Mouse (Mus musculus) monocyte, adult 5-6 weeks (primary cell): ENCODE measurements around the gene Ints5. TPM values are rescaled to one million over a fixed set of nuclear protein-coding genes. Genes with fewer than 3 reads are reported as not detected.

ENCODE experiments used
- ATAC-seq: fragments of 153-309, 156-312 bp; replicated peaks from 2 replicates; pipeline ENCODE4 v1.8.0; 2017; ENCODE audit warnings: mild to moderate bottlenecking; ENCODE audit not compliant: low TSS enrichment, insufficient number of reproducible peaks, severe bottlenecking, poor library complexity, low FRiP score
- total RNA-seq: library from RNA; stranded (forward); fragments of 200-1000, 200-491, 200-594 nt; gene quantifications from 3 replicates; pipeline ENCODE4 v1.2.3, GENCODE M21; 2017

The Ints5 gene
- total RNA-seq, 1 experiment from 2014 or later = 7.4 TPM

DNA sequence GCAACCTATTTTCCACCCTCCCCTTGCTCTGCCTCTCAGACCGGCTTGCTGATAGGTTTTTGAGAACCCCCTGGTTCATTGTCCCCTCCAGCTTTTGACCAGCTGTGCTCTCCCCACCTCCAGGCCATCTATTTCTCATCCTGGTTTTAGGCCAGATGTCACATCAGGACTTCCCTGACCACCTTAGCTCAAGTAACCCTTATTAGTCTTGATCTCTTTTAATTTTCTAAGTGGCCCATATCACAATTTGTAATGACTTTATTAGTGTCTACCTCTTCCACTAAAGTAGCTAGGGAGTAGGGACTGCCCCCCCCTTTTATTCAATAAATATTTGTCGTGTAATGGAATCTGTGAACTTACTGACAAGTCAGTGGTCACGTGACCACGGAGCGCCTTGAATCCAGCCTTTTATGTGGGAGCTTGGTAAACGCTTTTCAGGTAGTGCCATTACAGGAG, 28.1 kb downstream of the Ints5 start:
- ATAC-seq = no peak; the same call in 1 of the 2 replicates

DNA sequence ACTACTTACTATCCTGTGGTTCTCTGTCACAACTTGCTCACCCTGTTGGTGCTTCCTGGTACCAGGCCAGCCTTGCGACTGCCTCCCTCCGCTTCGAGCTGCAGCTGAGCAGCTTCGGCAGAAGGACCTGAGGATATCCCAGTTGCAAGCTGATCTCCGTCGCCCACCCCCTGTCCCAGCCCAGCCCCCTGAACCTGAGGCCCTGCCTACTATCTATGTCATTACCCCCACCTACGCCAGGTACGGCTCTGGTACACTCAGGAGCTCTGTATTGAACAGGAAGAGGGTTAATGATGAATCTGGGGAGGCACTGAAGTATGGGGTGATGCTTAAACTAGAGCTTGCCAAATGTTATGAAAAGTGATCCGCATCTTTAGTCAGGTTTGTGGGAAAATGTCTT, 28.9 kb downstream of the Ints5 start:
- no peak for ATAC-seq

DNA sequence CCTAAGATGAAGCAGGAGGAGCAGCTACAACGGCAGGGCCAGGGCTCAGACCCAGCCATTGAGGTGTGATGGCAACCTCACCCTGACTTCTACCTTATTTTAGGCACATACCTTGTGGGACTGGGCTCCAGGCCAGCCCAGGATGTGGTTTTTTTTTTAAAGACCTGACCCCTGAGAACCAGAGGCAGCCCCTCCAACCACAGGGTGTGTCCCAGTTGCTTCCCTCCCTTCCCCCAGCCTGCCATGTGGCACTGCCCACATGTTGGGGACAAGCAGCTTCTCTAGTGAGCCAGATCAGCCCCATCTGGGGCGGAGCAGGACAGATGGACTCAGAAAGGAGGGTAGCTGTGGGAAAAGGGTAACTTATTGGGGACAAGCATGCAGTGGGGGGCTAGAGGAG, 34.0 kb downstream of the Ints5 start:
- ATAC-seq = no peak

DNA sequence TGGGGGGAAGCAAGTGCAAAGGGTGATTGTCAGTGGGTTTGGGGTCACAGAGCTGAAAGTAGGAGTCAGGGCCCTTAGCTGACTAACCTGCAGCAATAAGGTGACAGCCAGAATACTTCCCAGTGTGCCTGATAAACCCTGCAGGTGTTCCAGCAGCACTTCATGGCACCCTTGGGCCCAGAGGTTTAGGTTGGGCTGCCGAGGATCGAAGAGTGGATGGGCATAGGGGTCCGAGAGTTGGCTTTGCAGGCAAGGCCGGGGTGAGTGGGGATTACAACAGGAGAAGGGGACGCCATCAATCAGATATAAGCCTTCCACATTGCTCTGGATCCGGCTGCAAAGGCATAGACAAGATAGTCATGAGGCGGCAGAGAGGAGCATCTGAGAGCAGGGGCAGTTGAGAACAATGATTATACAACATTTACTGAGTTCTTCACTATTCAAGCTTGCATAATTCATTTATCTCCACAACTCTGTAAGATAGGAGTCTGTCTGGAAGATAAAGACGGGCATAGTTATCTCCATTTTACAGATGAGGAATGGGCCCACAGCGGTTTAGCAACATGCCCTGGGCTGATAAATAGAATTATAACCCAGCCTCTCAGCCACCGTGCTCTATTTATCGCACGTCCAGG, 35.2 kb downstream of the Ints5 start:
- no peak for ATAC-seq

DNA sequence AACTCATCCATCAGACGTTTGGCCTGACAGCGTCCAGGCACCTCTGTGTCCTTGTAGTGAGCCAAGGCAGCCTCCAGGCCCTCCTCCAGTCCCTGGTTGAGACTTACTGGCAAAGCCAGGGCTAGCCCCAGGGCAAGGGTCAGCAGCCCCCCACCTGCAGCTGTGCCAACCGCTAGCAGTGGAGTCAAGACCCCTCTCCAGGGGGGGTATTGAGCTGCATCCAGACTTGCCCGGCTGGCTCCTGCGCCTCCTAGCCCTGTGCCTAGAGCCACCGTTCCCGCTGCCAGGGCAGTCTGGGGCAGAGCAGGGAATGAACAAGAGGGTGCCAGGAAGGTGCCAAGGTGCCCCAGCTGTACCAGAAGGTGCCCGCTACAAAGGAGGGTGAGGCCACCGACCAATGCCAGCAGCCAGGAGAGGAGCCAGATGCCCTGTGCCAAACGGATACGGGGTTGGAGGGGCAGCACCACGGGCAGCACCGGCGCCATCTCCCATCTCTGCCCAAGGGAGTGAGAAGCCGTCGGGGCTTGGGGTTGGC, 36.0 kb downstream of the Ints5 start:
- ATAC-seq = no peak; the same call in 1 of the 2 replicates

DNA sequence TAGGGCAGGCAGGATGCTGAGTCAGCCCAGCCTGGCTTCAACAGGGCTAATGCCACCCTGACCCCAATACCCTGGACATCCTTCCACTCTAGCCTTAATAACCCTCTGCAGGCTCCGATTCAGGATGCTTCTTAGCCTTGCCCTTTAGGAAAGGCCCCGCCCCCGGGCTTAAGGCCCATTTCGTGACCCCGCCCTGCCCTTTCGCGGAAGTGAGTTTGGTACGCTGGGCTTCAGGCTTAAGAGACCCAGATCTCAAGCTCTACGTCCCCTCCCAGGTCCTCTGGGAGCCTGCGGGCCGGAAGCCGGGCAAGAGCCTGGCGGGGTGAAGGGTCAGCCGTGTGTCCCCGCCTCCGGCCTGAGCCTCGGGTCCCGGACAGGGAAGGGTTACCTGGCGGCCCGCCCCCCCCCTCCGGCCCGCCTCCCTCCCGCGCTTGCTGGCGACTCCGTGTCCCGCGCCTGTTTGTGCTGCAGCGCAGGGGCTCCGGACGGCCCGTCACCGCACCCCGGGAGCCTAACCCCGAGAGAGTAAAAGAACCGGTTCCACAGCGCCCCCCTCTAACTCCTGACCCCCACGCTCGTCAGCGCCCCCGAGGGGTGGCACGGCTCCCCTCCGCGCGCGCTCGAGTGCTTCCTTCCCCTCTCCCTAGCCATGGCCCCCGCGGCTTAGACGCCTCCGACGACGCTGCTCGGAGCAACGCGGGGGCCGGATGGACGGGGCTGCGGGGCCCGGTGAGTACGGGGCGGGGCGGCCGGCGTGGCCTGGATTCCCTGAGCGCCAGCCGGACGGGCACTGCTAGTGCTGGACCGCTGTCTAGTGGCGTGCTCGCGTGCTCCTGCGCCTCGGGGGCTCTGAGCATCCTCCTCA, 36.7 kb downstream of the Ints5 start, which contains the start of the genes Rom1 and Eml3:
TSS of gene Rom1 (minus strand) at position 133 of the 865 bp plus-strand sequence.
TSS of gene Eml3 (plus strand) at position 329 of the 865 bp plus-strand sequence.
- ATAC-seq = peak; percentile 89

DNA sequence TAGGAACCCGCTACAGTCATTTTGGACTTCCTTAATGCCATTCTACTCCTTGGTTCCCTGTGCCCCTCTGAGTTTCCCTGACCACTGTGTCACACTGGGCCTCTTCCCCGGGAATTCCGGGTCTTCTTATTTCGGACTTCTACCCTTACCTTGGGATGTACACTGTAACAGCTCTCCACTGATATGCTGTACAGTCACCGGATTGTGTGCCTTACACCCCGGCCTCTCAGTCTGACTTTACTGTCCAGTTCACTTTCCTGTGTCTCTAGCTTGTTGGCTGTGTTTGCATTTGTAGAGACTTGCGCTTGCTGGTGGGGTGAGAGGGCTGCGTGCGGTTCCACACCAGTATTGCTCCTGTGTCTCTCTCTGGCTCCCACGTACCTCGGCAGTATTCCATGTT, 37.3 kb downstream of the Ints5 start:
- ATAC-seq = no peak

DNA sequence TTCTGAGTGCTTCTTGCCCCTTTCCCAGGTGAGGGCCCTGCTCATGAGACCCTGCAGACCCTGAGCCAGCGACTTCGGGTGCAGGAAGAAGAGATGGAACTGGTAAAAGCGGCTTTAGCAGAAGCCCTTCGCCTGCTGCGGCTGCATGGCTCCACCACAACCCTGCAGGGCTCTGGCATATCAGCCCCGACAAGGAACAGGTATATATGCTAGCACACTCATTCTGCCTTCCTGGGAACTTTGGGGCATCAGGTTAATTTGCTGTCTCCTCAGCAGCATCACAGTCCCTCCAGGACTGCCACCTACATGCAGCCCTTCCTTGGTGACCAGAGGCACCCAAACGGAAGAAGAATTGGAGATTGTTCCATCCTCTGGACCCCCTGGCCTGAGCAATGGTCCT, 38.0 kb downstream of the Ints5 start:
- no peak for ATAC-seq

DNA sequence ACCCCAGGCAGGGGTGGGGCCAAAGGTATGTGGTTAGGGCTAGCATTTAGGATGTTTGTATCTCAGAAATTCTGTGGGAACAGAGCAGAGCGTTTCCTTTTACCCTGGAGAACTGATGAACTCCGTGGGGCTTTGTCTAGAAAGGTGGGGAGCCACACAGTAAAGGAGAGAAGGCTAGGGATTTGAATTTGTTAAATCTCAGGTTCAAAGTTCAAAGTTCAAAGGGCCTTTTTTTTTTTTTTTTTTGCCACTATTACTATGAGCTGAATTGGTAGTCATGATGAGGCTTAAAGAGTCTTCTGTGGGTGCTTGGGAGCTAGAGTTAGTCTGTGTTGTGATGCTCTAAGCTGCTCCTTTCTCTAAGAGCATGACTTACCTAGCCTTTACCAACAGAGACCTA, 43.9 kb downstream of the Ints5 start:
- ATAC-seq = no peak

DNA sequence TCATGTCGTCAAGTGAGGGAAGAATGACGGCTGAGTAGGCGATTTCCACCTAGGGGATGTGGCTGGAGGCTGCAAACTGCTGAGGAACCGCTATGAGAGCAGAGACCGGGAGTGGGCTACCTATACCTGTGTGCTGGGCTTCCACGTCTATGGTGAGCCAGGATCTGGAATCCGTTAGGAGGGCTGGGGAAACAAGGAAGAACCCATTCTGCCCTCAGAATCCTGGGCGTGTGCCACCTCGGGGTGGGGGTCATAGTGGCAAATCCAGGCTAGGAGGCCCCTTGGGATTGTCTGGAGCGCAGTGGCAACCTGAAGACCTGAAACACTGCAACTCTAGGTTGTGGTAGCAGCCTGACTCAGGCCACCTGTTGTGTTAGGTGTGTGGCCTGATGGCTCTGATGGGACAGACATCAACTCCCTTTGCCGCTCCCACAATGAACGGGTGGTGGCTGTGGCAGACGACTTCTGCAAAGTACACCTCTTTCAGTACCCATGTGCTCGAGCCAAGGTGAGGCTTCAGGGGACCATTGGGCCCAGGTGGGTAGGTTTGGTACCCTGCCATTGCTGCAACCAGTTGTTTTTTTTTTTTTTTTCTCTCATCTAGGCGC, 47.8 kb downstream of the Ints5 start:
- ATAC-seq = no peak

DNA sequence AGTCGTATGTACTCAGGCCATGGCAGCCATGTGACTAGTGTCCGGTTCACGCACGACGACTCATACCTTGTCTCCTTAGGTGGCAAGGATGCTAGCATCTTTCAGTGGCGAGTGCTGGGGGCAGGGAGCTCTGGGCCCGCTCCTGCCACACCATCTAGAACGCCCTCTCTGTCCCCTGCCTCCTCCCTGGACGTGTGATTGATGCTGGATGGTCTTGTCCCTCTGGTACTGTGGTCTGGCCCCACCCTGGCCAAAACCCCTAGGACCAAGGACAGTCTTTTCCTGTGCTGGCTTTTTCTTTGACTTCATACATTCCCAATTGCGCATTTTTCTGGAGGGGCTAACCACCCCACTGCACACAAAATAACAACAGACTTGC, 48.3 kb downstream of the Ints5 start:
- ATAC-seq = no peak

DNA sequence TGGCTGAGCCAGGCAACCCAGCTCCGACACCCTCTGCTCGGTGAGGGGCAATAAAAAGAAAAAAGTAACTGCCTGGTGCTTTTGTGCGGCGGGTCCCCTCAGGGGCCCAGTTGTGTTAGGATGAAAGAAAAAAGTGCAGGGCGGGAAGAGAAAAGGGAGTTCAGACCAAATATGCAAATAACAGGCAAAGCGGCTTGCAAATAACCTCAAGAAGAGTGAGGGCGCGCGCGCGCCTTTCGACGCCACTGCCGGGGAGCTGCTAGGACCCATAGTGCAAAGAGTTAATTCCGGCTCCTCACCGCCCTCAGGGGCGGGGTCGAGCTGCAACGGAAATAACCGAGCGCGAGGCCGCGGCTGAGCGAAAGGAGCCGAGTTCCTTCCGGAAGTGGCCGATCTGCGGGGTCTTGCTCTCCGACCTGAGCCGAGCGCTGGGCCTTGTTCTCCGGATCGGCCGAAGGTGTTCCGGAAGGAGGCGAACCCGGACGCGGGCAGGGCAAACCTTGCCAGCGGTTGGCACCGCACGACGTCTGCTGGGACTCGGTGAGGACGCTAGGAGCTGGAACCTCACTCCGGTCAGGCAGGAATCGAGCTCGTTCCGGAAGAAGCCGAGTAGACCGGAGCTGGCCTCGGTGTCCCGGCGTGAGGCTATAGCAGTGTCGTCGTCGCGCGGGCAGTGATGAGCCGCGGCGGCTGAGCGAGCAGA, 48.9 kb downstream of the Ints5 start, which contains the start of gene Mta2:
TSS of gene Mta2 (plus strand) at position 361 of the 703 bp plus-strand sequence.
- ATAC-seq = peak; percentile 92

DNA sequence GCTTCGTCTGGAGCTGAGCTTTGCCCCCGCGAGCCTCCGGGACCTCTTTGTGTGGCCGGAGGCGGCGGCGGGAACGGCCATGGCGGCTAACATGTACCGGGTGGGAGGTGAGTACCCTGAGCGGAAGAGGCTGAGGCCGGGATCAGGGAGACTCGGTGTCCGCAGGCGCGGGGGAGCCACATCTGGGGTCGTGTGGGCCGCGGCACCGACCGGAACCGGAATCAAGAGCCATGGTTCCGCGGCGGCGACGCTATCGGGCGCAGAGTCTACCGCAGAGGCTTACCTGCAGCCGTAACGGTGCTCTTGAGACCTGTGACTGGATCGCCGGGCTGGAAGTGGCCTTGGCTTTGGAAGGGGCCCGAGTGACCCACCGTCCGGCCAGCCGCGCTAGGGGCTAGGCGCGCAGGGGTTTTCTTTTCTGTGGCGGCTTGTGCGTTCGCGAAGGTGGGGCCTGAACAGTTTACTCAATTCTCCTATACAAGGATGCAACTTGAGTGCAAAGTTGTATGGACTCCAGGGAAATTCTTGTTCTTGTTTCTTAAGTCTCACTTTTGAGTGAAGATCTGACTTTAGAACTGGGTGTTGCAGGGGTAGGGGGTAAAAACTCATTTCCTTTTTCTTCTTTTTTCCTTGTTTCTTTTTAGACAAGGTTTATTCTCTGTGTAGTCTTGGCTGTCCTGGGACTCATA, 49.6 kb downstream of the Ints5 start:
- no peak for ATAC-seq

DNA sequence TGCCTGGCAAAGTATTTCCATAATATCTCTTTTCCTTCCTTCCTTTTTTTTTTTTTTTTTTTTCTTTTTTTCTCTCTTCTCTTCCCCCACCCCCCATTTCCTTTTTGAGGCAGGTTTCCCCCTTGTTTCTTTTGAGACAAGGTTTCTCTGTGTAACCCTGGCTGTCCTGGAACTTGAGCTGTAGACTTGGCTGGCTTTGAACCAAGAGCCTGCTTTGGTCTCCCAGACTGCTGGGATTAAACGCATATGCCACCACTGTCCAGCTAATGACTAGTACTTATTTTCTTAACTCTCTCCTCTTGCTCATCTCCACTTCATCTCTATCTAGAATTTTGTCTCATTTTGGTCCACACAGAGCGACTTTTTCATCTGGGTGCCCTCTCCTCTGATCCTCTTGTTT, 50.2 kb downstream of the Ints5 start:
- ATAC-seq = no peak

DNA sequence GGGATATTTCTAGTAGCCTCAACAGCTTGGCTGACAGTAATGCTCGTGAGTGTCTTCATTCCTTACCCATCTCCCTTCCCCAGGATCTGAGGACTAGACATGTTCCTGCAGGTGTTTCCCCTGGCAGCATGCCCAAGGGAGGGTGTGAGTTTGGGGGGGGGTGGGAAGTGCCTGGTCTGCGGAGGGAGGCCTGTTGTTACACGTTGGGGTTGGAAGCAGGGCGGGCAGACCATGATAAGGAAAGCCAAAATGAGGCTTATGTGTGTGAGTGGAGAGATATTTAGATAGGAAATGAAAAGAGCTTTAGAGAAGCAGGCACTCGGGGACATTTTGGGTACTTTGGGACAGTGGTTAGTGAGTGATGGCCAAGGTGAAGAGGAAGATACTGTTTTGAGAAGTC, 51.3 kb downstream of the Ints5 start:
- ATAC-seq = no peak

DNA sequence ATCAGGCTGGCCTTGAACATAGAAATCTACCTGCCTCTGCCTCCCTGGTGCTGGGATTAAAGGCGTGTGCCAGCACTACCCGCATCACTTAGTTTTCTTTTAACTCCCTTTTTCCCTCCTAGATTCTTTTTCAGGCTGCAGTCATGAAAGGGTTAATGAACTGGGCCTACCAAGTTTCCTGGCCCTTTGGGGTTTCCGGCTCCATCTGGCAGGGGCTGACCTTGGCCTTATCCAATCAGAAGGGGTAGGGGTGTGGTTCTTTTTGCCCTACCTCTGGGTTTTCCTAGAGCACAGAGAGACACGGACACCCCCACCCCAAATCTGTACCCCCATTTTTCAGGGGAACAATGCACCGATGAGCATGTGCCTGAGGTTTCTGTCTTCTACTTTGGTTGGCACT, 51.9 kb downstream of the Ints5 start:
- no peak for ATAC-seq

DNA sequence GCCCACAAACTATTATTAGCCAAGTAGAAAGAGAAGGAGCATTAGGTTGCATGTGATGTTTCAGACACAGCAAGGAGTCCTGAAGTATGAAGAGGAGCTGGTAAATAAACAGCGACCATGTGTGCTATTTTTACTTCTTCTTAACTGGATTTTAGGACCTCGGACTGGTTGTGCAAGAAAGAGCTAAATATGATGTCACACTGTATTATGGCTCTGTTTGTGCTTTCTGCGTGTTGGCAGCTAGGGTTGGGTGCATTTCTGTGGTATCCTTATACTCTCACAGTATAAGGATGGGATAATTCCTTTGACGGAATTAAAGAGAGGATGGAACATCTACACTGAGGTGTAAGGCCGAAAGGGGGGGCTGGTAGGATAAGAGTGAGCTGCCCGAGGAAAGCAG, 52.4 kb downstream of the Ints5 start:
- ATAC-seq = no peak

DNA sequence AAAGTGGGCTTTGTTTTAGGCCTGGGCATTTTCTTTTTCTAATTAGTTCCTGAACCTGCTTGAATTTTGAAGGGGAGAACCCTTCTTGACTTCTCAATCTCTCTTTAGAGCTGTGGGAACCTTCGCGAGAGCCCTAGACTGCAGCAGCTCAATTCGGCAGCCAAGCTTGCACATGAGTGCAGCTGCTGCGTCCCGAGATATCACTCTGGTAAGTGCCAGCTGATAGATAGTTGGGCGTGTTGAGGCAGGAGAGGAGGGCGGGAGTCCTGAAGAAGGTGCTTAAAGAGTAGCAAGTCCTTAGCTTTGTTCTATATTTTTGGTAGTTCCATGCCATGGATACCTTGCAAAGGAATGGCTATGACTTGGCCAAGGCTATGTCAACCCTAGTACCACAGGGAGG, 54.1 kb downstream of the Ints5 start:
- ATAC-seq = no peak
